In genomic region chr7:62877033-62877432, GRCm38 (mm10) we compare ENCODE assay signal across 10 mouse cellular contexts. TPM values are rescaled to one million over a fixed set of nuclear protein-coding genes. Genes with fewer than 3 reads are reported as not detected.
DNase-seq lines count a peak whose midpoint lies in the region; ATAC-seq and TF ChIP-seq lines count a peak whose summit lies in the region.
"Had no signal": no experiment of that assay in that cellular context is flagged by ENCODE, and none has a peak within 500 bp of the region (broad histone marks: within the 10 kb centered on the region; RNA-seq: fewer than 3 reads in every experiment).

No protein-coding gene starts in this region.

- peak; percentile 28 for DNase-seq in kidney, postnatal 10 days
- no peak for DNase-seq in kidney, adult 11 months
- no peak for DNase-seq in G1E (ENCODE audit: low spot score)
- DNase-seq in cerebellum, adult 18-20 months, result peak; percentile 38 to 45
- DNase-seq in heart, postnatal 25 days (ENCODE audit: low spot score), result no peak
- no peak for DNase-seq in lung, adult 18-20 months

- H3K36me3 ChIP-seq in G1E (replicated peaks), result no peaks in the 10 kb centered on the region
- no peaks in the 10 kb centered on the region for H3K36me3 ChIP-seq in midbrain, embryonic 13.5 days
- H3K36me3 ChIP-seq: embryonic facial prominence, embryonic 12.5 days; limb, embryonic 15.5 days had no signal

- 14% methylated on average over 1 of the region's 1 CpGs for WGBS in midbrain, embryonic 13.5 days

- no peak overlapping the region for H3K27ac ChIP-seq in midbrain, embryonic 13.5 days
- H3K27ac ChIP-seq: embryonic facial prominence, embryonic 12.5 days; limb, embryonic 15.5 days had no signal

- no peak for TF ChIP-seq CTCF in G1E (IDR thresholded peaks at IDR 0.05; ENCODE audit: low read depth, low read length)

- H3K9ac ChIP-seq in midbrain, embryonic 13.5 days (replicated peaks), result no peak overlapping the region
- H3K9ac ChIP-seq: embryonic facial prominence, embryonic 12.5 days; limb, embryonic 15.5 days had no signal

- peak; percentile 60; the same call in 1 of the 2 replicates for ATAC-seq in G1E (ENCODE audit: extremely low read depth, insufficient number of reproducible peaks, low FRiP score, poor library complexity, severe bottlenecking)
- ATAC-seq in hematopoietic stem cell, adult 5-6 weeks (replicated peaks in 1 of 2; ENCODE audit: insufficient read depth in 1 of 2, low FRiP score in 2 of 2, low TSS enrichment in 1 of 2, low read depth in 1 of 2, poor library complexity in 2 of 2, severe bottlenecking in 2 of 2), result peak; percentile 49 to 58; a peak in 3 of 4 replicates
- 0 out of 2 replicates have a peak, but pooled peaks have one; percentile 77 for ATAC-seq in midbrain, embryonic 13.5 days

- H3K4me1 ChIP-seq in G1E (ENCODE audit: insufficient read depth, low read depth, low read length), result no peaks in the 10 kb centered on the region
- no peaks in the 10 kb centered on the region for H3K4me1 ChIP-seq in midbrain, embryonic 13.5 days (replicated peaks)
- H3K4me1 ChIP-seq: embryonic facial prominence, embryonic 12.5 days; limb, embryonic 15.5 days had no signal

- H3K4me3 ChIP-seq in G1E (ENCODE audit: low read depth, low read length), result no peak overlapping the region
- H3K4me3 ChIP-seq in midbrain, embryonic 13.5 days (replicated peaks), result no peak overlapping the region
- H3K4me3 ChIP-seq: embryonic facial prominence, embryonic 12.5 days; limb, embryonic 15.5 days had no signal

- H3K4me2 ChIP-seq in midbrain, embryonic 13.5 days (replicated peaks), result no peak overlapping the region
- H3K4me2 ChIP-seq: embryonic facial prominence, embryonic 12.5 days; limb, embryonic 15.5 days had no signal

- no peaks in the 10 kb centered on the region for H3K27me3 ChIP-seq in G1E (ENCODE audit: insufficient read depth, low read length)
- no peaks in the 10 kb centered on the region for H3K27me3 ChIP-seq in midbrain, embryonic 13.5 days
- H3K27me3 ChIP-seq: embryonic facial prominence, embryonic 12.5 days; limb, embryonic 15.5 days had no signal

- intact Hi-C loops in heart, postnatal 25 days (cut with DNase I), result no loop called here

- 0 out of 2 replicates have a peak, but pooled peaks cover 2% of the 10 kb centered on the region for H3K9me3 ChIP-seq in G1E (replicated peaks)
- no peaks in the 10 kb centered on the region for H3K9me3 ChIP-seq in midbrain, embryonic 13.5 days
- H3K9me3 ChIP-seq: embryonic facial prominence, embryonic 12.5 days; limb, embryonic 15.5 days had no signal

RNA-seq across cellular contexts. Expression of gene A26c2, which starts 53.6 kb away (rescaled TPM):
- total RNA-seq in G1E (2014; fragmentation: Nextera tagmentation) (not detected in 2 replicates), G1E (2017) (not detected in 2 replicates)
- polyA plus RNA-seq in G1E (2012), result not detected in 2 replicates
- not detected in 2 replicates for total RNA-seq in hematopoietic stem cell, adult 5-6 weeks (2017)
- not detected in 2 replicates for polyA plus RNA-seq in midbrain, embryonic 13.5 days (2015; fragmentation: Nextera tagmentation; extraction: Ambion mirVana)
- not detected for total RNA-seq in heart, postnatal 25 days (2021)
- polyA plus RNA-seq: embryonic facial prominence, embryonic 12.5 days; limb, embryonic 15.5 days had no signal

Comparison
In these comparisons a context has a peak if more than half of its experiments do, and no peak if none do; other contexts are left out.
1. DNase-seq: peak in kidney, postnatal 10 days (single experiment) and cerebellum, adult 18-20 months (2 of 2); none in kidney, adult 11 months (single experiment), G1E (single experiment), heart, postnatal 25 days (single experiment) and lung, adult 18-20 months (0 of 2).
2. Peak in every context shown above with its lines, with median percentiles within 50 percentile points of each other: ATAC-seq.